Mouse (Mus musculus) G1E (cell line): ENCODE data around the gene Znfx1. TPM values are rescaled to one million over a fixed set of nuclear protein-coding genes. Genes with fewer than 3 reads are reported as not detected.

Source experiments
- ATAC-seq: 2 replicates; pipeline ENCODE4 v1.8.0; 2016; ENCODE audit warnings: mild to moderate bottlenecking; ENCODE audit not compliant: insufficient number of reproducible peaks, poor library complexity, low FRiP score, severe bottlenecking; ENCODE audit errors: extremely low read depth
- DNase-seq: peaks from one replicate; pipeline ENCODE4 v3.0.0; 2012; ENCODE audit warnings: low spot score
- H3K27me3 ChIP-seq: 2 replicates; pipeline ENCODE4 v1.6.1; 2012; ENCODE audit warnings: mild to moderate bottlenecking, low read length, inconsistent platforms; ENCODE audit not compliant: insufficient read depth
- H3K36me3 ChIP-seq: replicated peaks from 2 replicates; pipeline ENCODE3; 2012; ENCODE audit warnings: mild to moderate bottlenecking, inconsistent platforms
- H3K4me1 ChIP-seq: 2 replicates; pipeline ENCODE4 v1.6.1; 2012; ENCODE audit warnings: low read depth, low read length, inconsistent platforms, mixed read lengths; ENCODE audit not compliant: insufficient read depth
- H3K4me3 ChIP-seq: 2 replicates; pipeline ENCODE4 v1.5.1; 2012; ENCODE audit warnings: low read depth, mild to moderate bottlenecking, inconsistent platforms, low read length, moderate library complexity, mixed read lengths
- H3K9me3 ChIP-seq: replicated peaks from 2 replicates; pipeline ENCODE4 v1.6.1; 2012; ENCODE audit warnings: inconsistent platforms
- CTCF ChIP-seq: IDR thresholded peaks from 2 replicates; pipeline ENCODE4 v1.5.1; 2012; ENCODE audit warnings: low read depth, low read length, inconsistent platforms, mixed read lengths
- GATA1 ChIP-seq: IDR thresholded peaks from 2 replicates; pipeline ENCODE4 v1.6.1; 2012; ENCODE audit warnings: borderline replicate concordance, low read length, inconsistent platforms, mixed read lengths
- GATA2 ChIP-seq: IDR thresholded peaks from 2 replicates; pipeline ENCODE4 v1.6.1; 2012; ENCODE audit warnings: low read depth, low read length, inconsistent platforms, borderline replicate concordance
- POLR2AphosphoS5 ChIP-seq: IDR thresholded peaks from 2 replicates; pipeline ENCODE4 v1.6.1; 2012; ENCODE audit warnings: low read depth, low read length, inconsistent platforms; ENCODE audit not compliant: insufficient replicate concordance
- TAL1 ChIP-seq: conservative IDR thresholded peaks from 2 replicates; pipeline ENCODE4 v1.6.1; 2012; ENCODE audit warnings: low read depth, low read length, inconsistent platforms, mixed read lengths
- polyA plus RNA-seq: library from polyadenylated mRNA; stranded (reverse); fragments of >175 nt; gene quantifications from 2 replicates; pipeline ENCODE4 v1.2.3, GENCODE M21; 2012
- total RNA-seq, 2 experiments: library from RNA; stranded (forward) in 1 of 2; stranded (reverse) in 1 of 2; fragments of 200-1000 nt in 1 of 2; fragments of >200 nt in 1 of 2; fragmentation: Nextera tagmentation in 1 of 2; gene quantifications; 2 replicates each; pipeline ENCODE4 v1.2.3; 2014 to 2017

Znfx1 gene
- total and polyA plus RNA-seq, 3 experiments, result 4.1 to 21.6 (median 13.5) TPM

- H3K4me3 ChIP-seq, result no peak overlapping the region
- H3K36me3 ChIP-seq, result peaks cover 93% of the 10 kb centered on the region
- no peaks in the 10 kb centered on the region for H3K27me3 ChIP-seq
- no peak for ATAC-seq
- no peak for DNase-seq
- peaks cover 48% of the 10 kb centered on the region for H3K4me1 ChIP-seq
- no peaks in the 10 kb centered on the region for H3K9me3 ChIP-seq
- TF ChIP-seq CTCF (no peak), GATA2 (no peak), GATA1 (no peak), POLR2AphosphoS5 (no peak), TAL1 (no peak)
These were observed 23.4 kb downstream of the Znfx1 start for GRCm38 (mm10) chr2:167039386-167039785.

- Histone ChIP-seq H3K27me3 (no peaks in the 10 kb centered on the region), H3K9me3 (no peaks in the 10 kb centered on the region), H3K36me3 (peaks cover 93% of the 10 kb centered on the region), H3K4me1 (peaks cover 42% of the 10 kb centered on the region), H3K4me3 (no peak overlapping the region)
- TF ChIP-seq TAL1 (no peak), CTCF (no peak), GATA1 (no peak), POLR2AphosphoS5 (no peak), GATA2 (no peak)
- no peak for DNase-seq
- no peak for ATAC-seq
These were observed 24.1 kb downstream of the Znfx1 start for GRCm38 (mm10) chr2:167038716-167039115.

- Histone ChIP-seq H3K27me3 (no peaks in the 10 kb centered on the region), H3K9me3 (no peaks in the 10 kb centered on the region), H3K4me1 (peaks cover 37% of the 10 kb centered on the region), H3K4me3 (no peak overlapping the region), H3K36me3 (peaks cover 97% of the 10 kb centered on the region)
- TF ChIP-seq TAL1 (no peak), GATA2 (no peak), GATA1 (no peak), CTCF (no peak), POLR2AphosphoS5 (no peak)
- ATAC-seq (no peak), DNase-seq (no peak)
These were observed 24.5 kb downstream of the Znfx1 start for GRCm38 (mm10) chr2:167038297-167038696.

GRCm38 (mm10) chr2:167037710-167038109, 25.1 kb downstream of the Znfx1 start:
- peaks cover 31% of the 10 kb centered on the region for H3K4me1 ChIP-seq
- no peaks in the 10 kb centered on the region for H3K27me3 ChIP-seq
- peaks cover 100% of the 10 kb centered on the region for H3K36me3 ChIP-seq
- ATAC-seq (no peak), DNase-seq (no peak)
- no peak overlapping the region for H3K4me3 ChIP-seq
- H3K9me3 ChIP-seq, result no peaks in the 10 kb centered on the region
- TF ChIP-seq TAL1, result no peak
- TF ChIP-seq GATA1, result no peak
- TF ChIP-seq POLR2AphosphoS5, result no peak
- TF ChIP-seq CTCF, result no peak
- TF ChIP-seq GATA2, result no peak

GRCm38 (mm10) chr2:167030507-167030906, 32.3 kb downstream of the Znfx1 start:
- ATAC-seq, result no peak
- H3K4me1 ChIP-seq, result peaks cover 15% of the 10 kb centered on the region
- peaks cover 3% of the 10 kb centered on the region; the same call in 1 of the 2 replicates for H3K27me3 ChIP-seq
- H3K9me3 ChIP-seq, result 0 out of 2 replicates have a peak, but pooled peaks cover 3% of the 10 kb centered on the region
- no peak for DNase-seq
- H3K36me3 ChIP-seq, result peaks cover 98% of the 10 kb centered on the region
- no peak for TF ChIP-seq GATA2
- no peak for TF ChIP-seq TAL1
- no peak for TF ChIP-seq CTCF
- no peak for TF ChIP-seq GATA1
- TF ChIP-seq POLR2AphosphoS5, result no peak
- H3K4me3 ChIP-seq, result no peak overlapping the region

GRCm38 (mm10) chr2:167028553-167028952, 34.3 kb downstream of the Znfx1 start:
- TF ChIP-seq GATA2 (no peak), CTCF (no peak), POLR2AphosphoS5 (no peak)
- Histone ChIP-seq H3K4me1 (peaks cover 13% of the 10 kb centered on the region), H3K4me3 (no peak overlapping the region), H3K36me3 (peaks cover 94% of the 10 kb centered on the region), H3K9me3 (0 out of 2 replicates have a peak, but pooled peaks cover 3% of the 10 kb centered on the region), H3K27me3 (peaks cover 3% of the 10 kb centered on the region; the same call in 1 of the 2 replicates)
- ATAC-seq (no peak), DNase-seq (no peak)
